Mouse (Mus musculus): Measurements from ENCODE around the gene Scd2.
"Not testable (repeated sequence)": the region's sequence is repeated elsewhere in the genome, so short reads cannot be mapped to it uniquely, and the experiment has no call there.

Scd2 gene

GRCm38 (mm10) chr19:44292941-44293768 is at the start of gene Scd2:
Gene Scd2, plus strand, starts transcription at chr19:44293674.
- no peak for DNase-seq (ENCODE audit: low read depth)

GRCm38 (mm10) chr19:44245761-44246171 is 47.7 kb upstream of the Scd2 start:
- DNase-seq (ENCODE audit: low read depth) = peak; percentile 67

- no peak for DNase-seq (ENCODE audit: low read depth)
Observed at GRCm38 (mm10) chr19:44246341-44246911, 47.0 kb upstream of the Scd2 start.

GRCm38 (mm10) chr19:44247281-44248080 is 46.0 kb upstream of the Scd2 start:
- DNase-seq (ENCODE audit: low read depth) = peak; percentile 65

GRCm38 (mm10) chr19:44248081-44248853 is 45.2 kb upstream of the Scd2 start:
- DNase-seq (ENCODE audit: low read depth) = peak; percentile 99

GRCm38 (mm10) chr19:44248854-44249351 is 44.6 kb upstream of the Scd2 start:
- no peak for DNase-seq (ENCODE audit: low read depth)

- DNase-seq (ENCODE audit: low read depth) = not testable (repeated sequence)
Observed at GRCm38 (mm10) chr19:44251138-44251537, 42.3 kb upstream of the Scd2 start.

- no peak for DNase-seq (ENCODE audit: low read depth)
Observed at GRCm38 (mm10) chr19:44251936-44252558, 41.4 kb upstream of the Scd2 start.

GRCm38 (mm10) chr19:44254106-44254505 is 39.4 kb upstream of the Scd2 start:
- DNase-seq (ENCODE audit: low read depth) = not testable (repeated sequence)

GRCm38 (mm10) chr19:44257377-44257966 is 36.0 kb upstream of the Scd2 start:
- DNase-seq (ENCODE audit: low read depth) = no peak

GRCm38 (mm10) chr19:44259484-44259883 is 34.0 kb upstream of the Scd2 start:
- no peak for DNase-seq (ENCODE audit: low read depth)

- DNase-seq (ENCODE audit: low read depth) = no peak
Observed at GRCm38 (mm10) chr19:44260487-44260886, 33.0 kb upstream of the Scd2 start.

GRCm38 (mm10) chr19:44261774-44262173 is 31.7 kb upstream of the Scd2 start:
- no peak for DNase-seq (ENCODE audit: low read depth)

- no peak for DNase-seq (ENCODE audit: low read depth)
Observed at GRCm38 (mm10) chr19:44263581-44263980, 29.9 kb upstream of the Scd2 start.

GRCm38 (mm10) chr19:44264226-44264625 is 29.2 kb upstream of the Scd2 start:
- DNase-seq (ENCODE audit: low read depth) = no peak

GRCm38 (mm10) chr19:44265300-44265699 is 28.2 kb upstream of the Scd2 start:
- DNase-seq (ENCODE audit: low read depth) = no peak

- DNase-seq (ENCODE audit: low read depth) = no peak
Observed at GRCm38 (mm10) chr19:44265911-44266337, 27.6 kb upstream of the Scd2 start.

GRCm38 (mm10) chr19:44266458-44266823 is 27.0 kb upstream of the Scd2 start:
- DNase-seq (ENCODE audit: low read depth) = no peak

- peak; percentile 88 for DNase-seq (ENCODE audit: low read depth)
Observed at GRCm38 (mm10) chr19:44266824-44267498, 26.5 kb upstream of the Scd2 start.

- no peak for DNase-seq (ENCODE audit: low read depth)
Observed at GRCm38 (mm10) chr19:44267499-44268002, 25.9 kb upstream of the Scd2 start.

Measured in c-Kit-positive CD71-positive TER-119-negative erythroid progenitor cells, embryonic 14.5 days (primary cell).